Mouse (Mus musculus): ENCODE data around the gene Ifit1bl2.
"Not testable (repeated sequence)": the region's sequence is repeated elsewhere in the genome, so short reads cannot be mapped to it uniquely, and the experiment has no call there.

DNA sequence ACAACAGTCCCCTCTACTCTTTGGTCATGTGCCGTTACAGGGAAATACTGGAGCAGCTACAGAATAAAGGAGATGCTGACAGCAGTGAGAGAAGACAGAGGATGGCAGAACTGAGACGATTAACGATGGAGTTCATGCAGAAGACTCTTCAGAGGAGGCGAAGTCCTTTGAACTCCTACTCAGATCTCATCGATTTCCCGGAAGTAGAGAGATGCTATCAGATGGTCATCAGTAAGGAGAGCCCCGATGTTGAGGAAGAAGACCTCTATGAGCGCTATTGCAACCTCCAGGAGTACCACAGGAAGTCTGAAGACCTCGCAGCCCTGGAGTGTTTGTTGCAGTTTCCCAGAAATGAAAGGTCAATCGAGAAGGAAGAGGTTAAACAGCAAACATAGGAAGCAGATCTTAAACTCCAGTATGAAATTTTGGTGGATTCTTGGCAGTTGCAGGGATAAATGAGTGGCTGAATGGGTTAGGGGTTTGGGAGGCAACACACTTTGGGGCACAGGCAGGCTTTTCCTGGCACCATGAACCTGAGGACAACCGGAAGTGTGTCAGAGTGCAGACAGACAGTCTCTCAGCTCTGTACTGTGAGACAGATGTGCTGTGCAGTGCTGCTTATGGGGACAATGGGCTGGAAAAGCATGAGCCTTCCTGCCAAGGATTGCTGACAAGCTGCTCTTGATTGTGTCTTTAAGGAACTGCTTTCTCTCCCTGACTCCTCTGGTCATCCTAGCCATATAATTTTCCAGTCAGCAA, 28.1 kb downstream of the Ifit1bl2 start:
- not testable (repeated sequence) for TF ChIP-seq POLR2A (IDR thresholded peaks at IDR 0.05; ENCODE audit: borderline replicate concordance, extremely low read depth, low read depth, low read length); CTCF (IDR thresholded peaks at IDR 0.05; ENCODE audit: insufficient read depth, low read length)

All from lung, adult 2 months (tissue).